Mouse (Mus musculus): Measurements from ENCODE around the gene Ddhd1. TPM values are rescaled to one million over a fixed set of nuclear protein-coding genes. Genes with fewer than 3 reads are reported as not detected.

Gene Ddhd1
- total and polyA plus RNA-seq, 3 experiments = 7.8 to 18.4 (median 12.7) TPM

GRCm38 (mm10) chr14:45698867-45699266 is 40.9 kb upstream of the Ddhd1 start:
- H3K4me3 ChIP-seq (replicated peaks in 1 of 3; ENCODE audit: low read depth in 2 of 3, low read length in 2 of 3, poor library complexity in 1 of 3) = no peak overlapping the region
- no peak for DNase-seq (ENCODE audit: extremely low read depth)
- in situ Hi-C loops (cut with MboI; ENCODE audit: low pct_ligation_motif_present, low pct_unique_long_range_greater_than_20kb, low sequenced_read_pairs) (loop anchor here (10.0 kb wide), 1 partner anchor 134 kb away; no protein-coding TSS in a partner anchor), dilution Hi-C loops (cut with MboI; ENCODE audit: extremely low pct_ligation_motif_present, extremely low pct_unique_long_range_greater_than_20kb, low sequenced_read_pairs) (no loop called here)
- H3K9ac ChIP-seq (ENCODE audit: insufficient read depth, low read depth) = no peak overlapping the region
- TF ChIP-seq MYC (IDR thresholded peaks at IDR 0.05; ENCODE audit: low read depth, low read length) (no peak), MXI1 (IDR thresholded peaks at IDR 0.05; ENCODE audit: low read depth, low read length) (no peak)
- H3K4me2 ChIP-seq (ENCODE audit: insufficient read depth, low read depth, poor library complexity, severe bottlenecking) = no peak overlapping the region
- H3K27ac ChIP-seq (ENCODE audit: insufficient read depth, low read depth) = no peak overlapping the region
- no peaks in the 10 kb centered on the region for H3K79me2 ChIP-seq (replicated peaks; ENCODE audit: control insufficient read depth, extremely low read depth, insufficient read depth, poor library complexity, severe bottlenecking)
- H3K9me3 ChIP-seq (replicated peaks; ENCODE audit: low read length) = no peaks in the 10 kb centered on the region
- peaks cover 0 to 4% of the 10 kb centered on the region in 2 experiments; a peak in 2 of 4 replicates for H3K4me1 ChIP-seq (ENCODE audit: control insufficient read depth in 1 of 2, insufficient read depth in 2 of 2)
- no peaks in the 10 kb centered on the region for H3K27me3 ChIP-seq (replicated peaks)
- H3K36me3 ChIP-seq (replicated peaks in 1 of 2; ENCODE audit: control insufficient read depth in 1 of 2, insufficient read depth in 1 of 2, low read length in 1 of 2) = no peaks in the 10 kb centered on the region

DNA sequence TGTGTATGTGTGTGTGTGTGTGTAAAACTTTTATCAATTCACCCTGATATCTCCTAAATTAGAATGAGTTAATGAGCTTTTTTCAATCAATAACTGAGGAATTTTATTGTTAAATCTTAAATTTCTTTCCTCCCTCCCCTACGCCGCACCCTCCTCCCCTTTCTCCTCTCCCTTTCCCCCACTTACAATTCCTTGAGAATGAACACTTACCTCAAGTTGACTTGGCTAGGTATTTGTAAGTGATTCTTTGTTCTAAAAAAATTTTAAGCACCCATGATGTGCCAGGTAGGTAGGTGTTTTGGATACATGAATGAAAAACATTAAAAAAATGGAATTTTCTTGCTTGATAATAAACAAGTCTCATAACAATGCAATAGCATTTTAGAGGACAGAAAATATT is 38.2 kb upstream of the Ddhd1 start:
- dilution Hi-C loops (cut with MboI; ENCODE audit: extremely low pct_ligation_motif_present, extremely low pct_unique_long_range_greater_than_20kb, low sequenced_read_pairs) (no loop called here), in situ Hi-C loops (cut with MboI; ENCODE audit: low pct_ligation_motif_present, low pct_unique_long_range_greater_than_20kb, low sequenced_read_pairs) (loop anchor here (10.0 kb wide), 1 partner anchor 131 kb away; no protein-coding TSS in a partner anchor)
- H3K27ac ChIP-seq (ENCODE audit: insufficient read depth, low read depth) = no peak overlapping the region

GRCm38 (mm10) chr14:45693891-45694290 is 35.9 kb upstream of the Ddhd1 start:
- DNase-seq (ENCODE audit: extremely low read depth) = no peak
- H3K36me3 ChIP-seq (replicated peaks in 1 of 2; ENCODE audit: control insufficient read depth in 1 of 2, insufficient read depth in 1 of 2, low read length in 1 of 2) = no peaks in the 10 kb centered on the region
- H3K4me1 ChIP-seq (ENCODE audit: control insufficient read depth in 1 of 2, insufficient read depth in 2 of 2) = peaks cover 2 to 18% of the 10 kb centered on the region in 2 experiments; a peak in 3 of 4 replicates
- dilution Hi-C loops (cut with MboI; ENCODE audit: extremely low pct_ligation_motif_present, extremely low pct_unique_long_range_greater_than_20kb, low sequenced_read_pairs) (no loop called here), in situ Hi-C loops (cut with MboI; ENCODE audit: low pct_ligation_motif_present, low pct_unique_long_range_greater_than_20kb, low sequenced_read_pairs) (loop anchor here (10.0 kb wide), 1 partner anchor 129 kb away; no protein-coding TSS in a partner anchor)
- H3K9ac ChIP-seq (ENCODE audit: insufficient read depth, low read depth) = no peak overlapping the region
- H3K79me2 ChIP-seq (replicated peaks; ENCODE audit: control insufficient read depth, extremely low read depth, insufficient read depth, poor library complexity, severe bottlenecking) = no peaks in the 10 kb centered on the region
- H3K9me3 ChIP-seq (replicated peaks; ENCODE audit: low read length) = no peaks in the 10 kb centered on the region
- TF ChIP-seq JUND (conservative IDR thresholded peaks at IDR 0.05; ENCODE audit: low read depth, low read length) (no peak), MAFK (IDR thresholded peaks at IDR 0.05; ENCODE audit: insufficient replicate concordance, low read length) (peak; percentile 57; the same call in 1 of the 2 replicates), EP300 (IDR thresholded peaks at IDR 0.05; ENCODE audit: low read length) (peak; percentile 57), ZKSCAN1 (IDR thresholded peaks at IDR 0.05; ENCODE audit: borderline replicate concordance, low read depth, low read length) (no peak), PAX5 (IDR thresholded peaks at IDR 0.05; ENCODE audit: low read length) (no peak), USF1 (IDR thresholded peaks at IDR 0.05; ENCODE audit: low read depth, low read length) (no peak), RAD21 (IDR thresholded peaks at IDR 0.05; ENCODE audit: low read depth, low read length) (no peak), IRF4 (IDR thresholded peaks at IDR 0.05; ENCODE audit: low read depth, low read length) (0 out of 2 replicates have a peak, but pooled peaks have one; percentile 32)
- no peak overlapping the region for H3K27ac ChIP-seq (ENCODE audit: insufficient read depth, low read depth)
- no peak overlapping the region for H3K4me2 ChIP-seq (ENCODE audit: insufficient read depth, low read depth, poor library complexity, severe bottlenecking)
- no peaks in the 10 kb centered on the region for H3K27me3 ChIP-seq (replicated peaks)
- H3K4me3 ChIP-seq (replicated peaks in 1 of 3; ENCODE audit: low read depth in 2 of 3, low read length in 2 of 3, poor library complexity in 1 of 3) = no peak overlapping the region

More for the DNA sequence above, 38.2 kb upstream of the Ddhd1 start:
- H3K4me1 ChIP-seq (ENCODE audit: control insufficient read depth in 1 of 2, insufficient read depth in 2 of 2) = peaks cover 2 to 13% of the 10 kb centered on the region in 2 experiments; a peak in 3 of 4 replicates
- TF ChIP-seq MYC (IDR thresholded peaks at IDR 0.05; ENCODE audit: low read depth, low read length) (no peak), ETS1 (conservative IDR thresholded peaks at IDR 0.05; ENCODE audit: low read depth, low read length) (no peak), CHD2 (IDR thresholded peaks at IDR 0.05; ENCODE audit: low read length) (no peak), PAX5 (IDR thresholded peaks at IDR 0.05; ENCODE audit: low read length) (no peak), USF1 (IDR thresholded peaks at IDR 0.05; ENCODE audit: low read depth, low read length) (no peak), GABPA (IDR thresholded peaks at IDR 0.05; ENCODE audit: insufficient replicate concordance, low read depth, low read length) (no peak), E2F4 (IDR thresholded peaks at IDR 0.05; ENCODE audit: insufficient replicate concordance, low read depth, low read length) (no peak), TBP (conservative IDR thresholded peaks at IDR 0.05; ENCODE audit: low read depth, low read length) (no peak), POLR2AphosphoS2 (IDR thresholded peaks at IDR 0.05; ENCODE audit: low read depth, low read length) (no peak), JUND (conservative IDR thresholded peaks at IDR 0.05; ENCODE audit: low read depth, low read length) (no peak), TCF12 (IDR thresholded peaks at IDR 0.05; ENCODE audit: low read depth, low read length) (no peak)
- no peaks in the 10 kb centered on the region for H3K79me2 ChIP-seq (replicated peaks; ENCODE audit: control insufficient read depth, extremely low read depth, insufficient read depth, poor library complexity, severe bottlenecking)
- no peak overlapping the region for H3K4me3 ChIP-seq (replicated peaks in 1 of 3; ENCODE audit: low read depth in 2 of 3, low read length in 2 of 3, poor library complexity in 1 of 3)
- H3K9me3 ChIP-seq (replicated peaks; ENCODE audit: low read length) = no peaks in the 10 kb centered on the region
- no peaks in the 10 kb centered on the region for H3K36me3 ChIP-seq (replicated peaks in 1 of 2; ENCODE audit: control insufficient read depth in 1 of 2, insufficient read depth in 1 of 2, low read length in 1 of 2)
- no peak overlapping the region for H3K4me2 ChIP-seq (ENCODE audit: insufficient read depth, low read depth, poor library complexity, severe bottlenecking)
- DNase-seq (ENCODE audit: extremely low read depth) = no peak
- no peaks in the 10 kb centered on the region for H3K27me3 ChIP-seq (replicated peaks)
- no peak overlapping the region for H3K9ac ChIP-seq (ENCODE audit: insufficient read depth, low read depth)

Measured in CH12.LX (cell line).